ENCODE assay signal across 8 mouse cellular contexts in genomic region chr9:110653655-110654461, GRCm38 (mm10). TPM values are rescaled to one million over a fixed set of nuclear protein-coding genes. Genes with fewer than 3 reads are reported as not detected.
DNase-seq lines count a peak whose midpoint lies in the region; ATAC-seq and TF ChIP-seq lines count a peak whose summit lies in the region.

Nbeal2 (minus strand) TSS chr9:110654161.

- H3K4me1 ChIP-seq in forebrain, embryonic 15.5 days, result peaks cover 74% of the 10 kb centered on the region
- H3K4me1 ChIP-seq in liver, postnatal 0 days (ENCODE audit: insufficient read depth), result peaks cover 47% of the 10 kb centered on the region
- peaks cover 69% of the 10 kb centered on the region for H3K4me1 ChIP-seq in neural tube, embryonic 13.5 days (replicated peaks)
- peaks cover 36% of the 10 kb centered on the region for H3K4me1 ChIP-seq in testis, adult 2 months (ENCODE audit: control insufficient read depth, insufficient read depth, low read length)

- WGBS in forebrain, embryonic 15.5 days, result under 1% methylated on average over 73 of the region's 75 CpGs
- WGBS in liver, postnatal 0 days (ENCODE audit: insufficient replicate concordance), result 3% methylated on average over 67 of the region's 75 CpGs
- WGBS in neural tube, embryonic 13.5 days, result under 1% methylated on average over 67 of the region's 75 CpGs

- intact Hi-C loops in heart, postnatal 14 days (cut with DNase I), result no loop called here

- H3K36me3 ChIP-seq in forebrain, embryonic 15.5 days, result no peaks in the 10 kb centered on the region
- no peaks in the 10 kb centered on the region for H3K36me3 ChIP-seq in liver, postnatal 0 days (replicated peaks; ENCODE audit: insufficient read depth, low read length)
- H3K36me3 ChIP-seq in neural tube, embryonic 13.5 days, result no peaks in the 10 kb centered on the region
- H3K36me3 ChIP-seq in testis, adult 2 months (ENCODE audit: control insufficient read depth, insufficient read depth, low read length), result no peaks in the 10 kb centered on the region

- H3K27me3 ChIP-seq in forebrain, embryonic 15.5 days, result peaks cover 12% of the 10 kb centered on the region; the same call in 1 of the 2 replicates
- H3K27me3 ChIP-seq in liver, postnatal 0 days (ENCODE audit: insufficient read depth, low read length), result peaks cover 15% of the 10 kb centered on the region
- peaks cover 34% of the 10 kb centered on the region for H3K27me3 ChIP-seq in neural tube, embryonic 13.5 days
- H3K27me3 ChIP-seq in testis, adult 2 months (ENCODE audit: control insufficient read depth, insufficient read depth, low read length), result no peaks in the 10 kb centered on the region

- peak within 1 kb of the TSS; percentile 100 for H3K4me2 ChIP-seq in forebrain, embryonic 15.5 days (replicated peaks)
- peak within 1 kb of the TSS; percentile 99 for H3K4me2 ChIP-seq in liver, postnatal 0 days (ENCODE audit: low read depth, low read length)
- H3K4me2 ChIP-seq in neural tube, embryonic 13.5 days, result peak within 1 kb of the TSS; percentile 99

- TF ChIP-seq EP300 in liver, postnatal 0 days (IDR thresholded peaks at IDR 0.05; ENCODE audit: low read depth), result no peak

- peak; percentile 91 for DNase-seq in ES-CJ7 (ENCODE audit: low read depth, low spot score)
- DNase-seq in cerebellum, adult 11 months, result peak; percentile 85
- DNase-seq in heart, postnatal 14 days, result peak; percentile 94
- DNase-seq in layer of hippocampus, adult 11-12 months (ENCODE audit: low spot score), result peak; percentile 87
- DNase-seq in liver, postnatal 0 days, result peak; percentile 95

- no peaks in the 10 kb centered on the region for H3K9me3 ChIP-seq in forebrain, embryonic 15.5 days
- H3K9me3 ChIP-seq in liver, postnatal 0 days (ENCODE audit: low read length), result no peaks in the 10 kb centered on the region
- no peaks in the 10 kb centered on the region for H3K9me3 ChIP-seq in neural tube, embryonic 13.5 days

- peak within 1 kb of the TSS; percentile 64 for H3K9ac ChIP-seq in forebrain, embryonic 15.5 days (replicated peaks)
- peak within 1 kb of the TSS; percentile 76 for H3K9ac ChIP-seq in liver, postnatal 0 days (replicated peaks)
- H3K9ac ChIP-seq in neural tube, embryonic 13.5 days, result peak within 1 kb of the TSS; percentile 78

- peak; percentile 30 for ATAC-seq in forebrain, embryonic 15.5 days (replicated peaks)
- ATAC-seq in liver, postnatal 0 days, result peak; percentile 81
- peak; percentile 24 for ATAC-seq in neural tube, embryonic 13.5 days (ENCODE audit: low read depth)

- peak within 1 kb of the TSS; percentile 14; the same call in 1 of the 2 replicates for H3K27ac ChIP-seq in forebrain, embryonic 15.5 days (replicated peaks)
- peak within 1 kb of the TSS; percentile 80 for H3K27ac ChIP-seq in liver, postnatal 0 days (ENCODE audit: low read depth)
- peak within 1 kb of the TSS; percentile 19 for H3K27ac ChIP-seq in neural tube, embryonic 13.5 days (replicated peaks)
- no peak within 1 kb of the TSS for H3K27ac ChIP-seq in testis, adult 2 months (ENCODE audit: control insufficient read depth, insufficient read depth, low read depth, low read length)

- no peak for TF ChIP-seq CTCF in liver, postnatal 0 days (IDR thresholded peaks at IDR 0.05; ENCODE audit: low read depth)
- no peak for TF ChIP-seq CTCF in testis, adult 2 months (IDR thresholded peaks at IDR 0.05; ENCODE audit: control insufficient read depth, insufficient read depth, insufficient replicate concordance, low read depth, low read length)

- TF ChIP-seq POLR2A in testis, adult 2 months (IDR thresholded peaks at IDR 0.05; ENCODE audit: control insufficient read depth, low read depth, low read length), result no peak

- H3K4me3 ChIP-seq in forebrain, embryonic 15.5 days, result peak within 1 kb of the TSS; percentile 76
- peak within 1 kb of the TSS; percentile 81 for H3K4me3 ChIP-seq in liver, postnatal 0 days (ENCODE audit: low read depth, low read length)
- H3K4me3 ChIP-seq in neural tube, embryonic 13.5 days, result peak within 1 kb of the TSS; percentile 71
- peak within 1 kb of the TSS; percentile 53 for H3K4me3 ChIP-seq in testis, adult 2 months (ENCODE audit: control insufficient read depth, low read depth, low read length)

RNA-seq across cellular contexts. Expression of gene Nbeal2, which starts in this region (rescaled TPM):
- 2.1 and 2.4 TPM in 2 replicates for polyA plus RNA-seq in forebrain, embryonic 15.5 days (2015; fragmentation: Nextera tagmentation; extraction: Ambion mirVana)
- total RNA-seq in heart, postnatal 14 days (2021), result 10 to 100 TPM; 10.4 to 12.0 TPM
- 1.5 and 2.0 TPM in 2 replicates for polyA plus RNA-seq in liver, postnatal 0 days (2015; fragmentation: Nextera tagmentation; extraction: Ambion mirVana)
- 1.8 and 2.2 TPM in 2 replicates for polyA plus RNA-seq in neural tube, embryonic 13.5 days (2015; fragmentation: Nextera tagmentation; extraction: Ambion mirVana)
- 5.4 and 6.1 TPM in 2 replicates for polyA plus RNA-seq in testis, adult 2 months (2012; rRNA removed)

Comparison
In these comparisons a context has a peak if more than half of its experiments do, and no peak if none do; other contexts are left out.
1. ATAC-seq: peak in every context shown above with its lines; median percentile 81 in liver, postnatal 0 days; 30 in forebrain, embryonic 15.5 days; 24 in neural tube, embryonic 13.5 days.